Mouse (Mus musculus) ZHBTc4 (cell line): Measurements from ENCODE around the gene Srrm1.

Experiments used
- DNase-seq: peaks from one replicate; pipeline ENCODE4 v3.0.0-alpha.2; 2011; ENCODE audit warnings: low read depth, low spot score

Srrm1 gene

GRCm38 (mm10) chr4:135353794-135354450 lies 801 bp upstream of the Srrm1 start:
- no peak for DNase-seq

DNA sequence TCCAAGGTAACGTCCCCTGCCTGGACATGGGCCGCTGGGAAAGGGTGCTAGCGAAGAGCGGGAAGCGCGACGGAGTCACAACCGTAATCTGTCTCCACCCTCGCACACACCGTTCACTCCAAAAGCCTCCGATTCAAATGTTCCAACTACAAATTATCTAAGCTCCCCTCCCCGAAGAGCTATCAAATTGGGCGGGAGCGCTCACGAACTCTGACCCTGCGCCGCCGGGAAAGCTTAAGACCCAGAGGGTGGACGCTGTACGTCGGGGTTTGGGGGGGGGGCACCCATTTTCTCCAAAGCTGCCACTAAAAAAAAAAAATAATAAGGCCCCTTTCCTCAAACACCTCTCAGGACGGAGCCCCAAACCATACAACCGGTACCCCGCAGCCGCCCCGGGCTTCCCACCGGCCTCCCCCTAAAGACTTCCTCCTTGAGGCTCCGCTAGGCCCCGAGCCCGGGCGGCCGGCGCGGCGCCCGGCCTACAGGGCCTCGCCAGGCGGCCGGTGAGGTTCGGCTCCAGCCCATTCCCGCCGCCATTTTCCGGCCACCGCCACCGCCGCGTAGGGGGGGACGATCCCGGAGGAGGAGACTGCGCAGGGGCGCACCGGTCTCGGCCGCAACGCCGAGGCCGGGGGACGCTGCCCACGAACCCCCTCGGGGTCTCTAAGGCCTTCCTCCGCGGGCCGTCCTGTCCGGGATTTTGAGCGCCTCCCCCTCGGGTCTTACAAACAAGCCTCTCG lies 625 bp downstream of the Srrm1 start:
- DNase-seq = peak; percentile 46

GRCm38 (mm10) chr4:135337376-135337942 lies 15.7 kb downstream of the Srrm1 start:
- DNase-seq = peak; percentile 54

DNA sequence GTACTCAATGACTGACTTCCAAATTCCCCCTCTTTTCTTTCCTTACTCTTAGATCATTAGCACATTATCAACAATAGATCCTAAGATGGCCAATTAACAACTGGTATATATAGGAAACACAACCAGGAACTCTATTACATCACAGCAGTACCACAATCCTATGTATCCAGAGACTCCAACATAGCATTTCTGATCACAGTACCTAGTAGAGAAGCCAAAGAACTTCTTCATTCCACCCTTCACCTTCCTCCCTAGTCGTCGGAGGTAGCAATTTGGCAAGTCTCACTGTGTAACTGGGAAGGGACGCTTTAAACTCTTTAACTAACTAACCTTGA lies 17.1 kb downstream of the Srrm1 start:
- DNase-seq = no peak

- DNase-seq = no peak
Observed at GRCm38 (mm10) chr4:135335327-135336022, 17.6 kb downstream of the Srrm1 start.

DNA sequence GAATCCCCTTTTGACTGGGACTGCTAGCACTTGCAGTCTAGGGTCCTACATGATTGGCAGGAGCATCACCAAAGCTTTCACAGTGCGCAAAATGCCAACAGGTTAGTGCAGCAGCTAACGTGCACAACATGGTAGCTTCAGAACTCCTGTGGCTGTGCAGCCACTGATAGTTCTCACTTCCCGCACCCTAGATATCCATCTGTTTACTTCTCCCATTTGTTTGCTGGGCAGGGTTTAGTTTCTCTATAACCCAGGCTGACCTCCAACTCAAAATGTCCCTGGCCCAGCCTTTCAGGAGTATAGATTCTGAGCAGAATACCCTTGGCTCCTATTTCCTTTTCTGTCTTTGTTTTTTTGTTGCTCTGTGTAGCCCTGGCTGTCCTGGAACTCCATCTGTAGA lies 26.7 kb downstream of the Srrm1 start:
- DNase-seq = no peak

DNA sequence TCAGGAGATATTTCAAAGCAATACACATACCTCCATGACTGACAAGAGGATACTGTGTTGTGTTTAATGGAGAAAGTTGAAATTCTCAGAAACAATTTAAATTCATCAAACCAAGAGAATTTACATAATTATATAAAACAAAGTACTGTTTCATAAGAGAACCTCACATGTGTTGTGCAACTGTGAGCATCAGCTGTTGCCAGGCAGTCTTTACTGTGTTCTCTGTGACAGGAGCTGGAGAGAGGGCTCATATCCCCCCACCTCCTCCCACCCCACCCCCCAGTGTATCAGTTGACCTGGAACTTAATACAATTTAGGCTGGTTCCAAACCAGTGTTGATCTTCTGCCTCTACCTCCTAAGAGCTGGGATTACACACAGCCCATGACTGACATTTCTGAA lies 27.1 kb downstream of the Srrm1 start:
- DNase-seq = no peak

DNA sequence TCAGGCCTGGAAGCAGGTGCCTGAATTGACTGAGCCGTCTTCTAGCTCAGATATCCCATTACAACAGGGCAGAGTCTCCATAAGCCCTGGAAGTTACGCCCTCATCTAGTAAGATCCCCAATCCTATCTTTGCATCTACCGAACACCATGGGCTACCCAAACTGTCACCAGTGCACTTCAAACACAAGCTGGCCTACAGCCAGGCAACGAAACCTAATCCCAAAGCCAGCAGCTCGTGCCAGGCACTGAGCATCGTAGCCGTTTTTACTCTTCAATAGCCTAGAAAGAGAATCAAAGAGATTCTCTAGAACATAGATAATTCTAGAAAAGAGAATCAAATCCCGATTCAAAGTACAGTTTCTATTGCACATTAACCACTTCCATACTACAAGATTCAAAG lies 30.1 kb downstream of the Srrm1 start:
- DNase-seq = no peak

GRCm38 (mm10) chr4:135317966-135318365 lies 35.2 kb downstream of the Srrm1 start:
- peak; percentile 81 for DNase-seq

- DNase-seq = no peak
Observed at GRCm38 (mm10) chr4:135317539-135317938, 35.6 kb downstream of the Srrm1 start.

GRCm38 (mm10) chr4:135315287-135315686 lies 37.8 kb downstream of the Srrm1 start:
- DNase-seq = no peak

- DNase-seq = no peak
Observed at GRCm38 (mm10) chr4:135314419-135314832, 38.7 kb downstream of the Srrm1 start.

DNA sequence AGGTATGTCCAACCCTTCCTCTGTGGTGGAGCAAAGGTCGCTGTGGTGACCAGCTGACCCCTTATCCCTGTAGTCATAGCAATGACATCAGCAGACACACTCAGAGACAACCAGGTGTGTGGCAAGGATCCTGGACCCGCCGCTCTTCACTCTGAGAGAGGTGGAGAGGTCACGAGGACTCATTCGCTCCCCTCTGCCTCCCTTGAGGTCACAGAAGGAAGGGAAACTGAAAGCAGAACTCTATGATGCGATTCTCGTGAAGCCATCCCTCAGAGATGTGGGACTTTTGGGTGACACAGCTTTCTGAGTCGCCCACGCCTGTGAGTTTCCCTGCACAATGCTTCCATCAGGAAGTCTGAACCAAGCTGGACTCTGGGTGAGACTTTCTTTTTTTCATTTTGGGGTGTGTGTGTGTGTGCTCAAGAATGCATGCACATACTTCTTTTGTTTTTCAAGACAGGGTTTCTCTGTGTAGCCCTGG lies 39.3 kb downstream of the Srrm1 start:
- peak; percentile 58 for DNase-seq

DNA sequence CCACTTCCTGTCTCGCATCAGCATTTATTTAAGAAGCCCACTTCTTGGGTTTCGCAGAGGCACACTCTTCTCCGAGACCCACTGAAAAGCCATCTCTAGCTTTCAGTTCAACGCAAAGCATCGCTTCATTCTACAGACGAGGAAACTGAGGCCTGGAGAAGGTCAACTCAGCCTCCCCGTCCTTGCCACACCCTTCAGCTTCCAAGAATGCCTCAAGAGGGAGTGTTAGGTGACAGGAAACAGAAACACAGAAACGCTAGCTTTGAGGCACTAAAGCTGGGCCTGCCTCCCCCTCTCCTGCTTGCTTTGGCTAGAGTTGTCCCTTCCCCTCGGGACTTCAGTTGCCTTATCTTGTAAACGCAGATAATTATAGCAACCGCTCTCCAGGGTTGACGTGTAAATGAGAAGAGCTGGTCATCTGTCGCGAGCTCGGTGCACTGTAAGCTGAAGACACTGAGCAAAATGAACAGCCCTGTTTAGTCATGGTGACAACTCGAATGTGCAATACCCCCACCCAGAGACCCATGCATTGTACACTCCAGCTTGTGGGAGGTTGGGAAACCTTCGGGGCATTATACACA lies 39.9 kb downstream of the Srrm1 start:
- DNase-seq = peak; percentile 77

DNA sequence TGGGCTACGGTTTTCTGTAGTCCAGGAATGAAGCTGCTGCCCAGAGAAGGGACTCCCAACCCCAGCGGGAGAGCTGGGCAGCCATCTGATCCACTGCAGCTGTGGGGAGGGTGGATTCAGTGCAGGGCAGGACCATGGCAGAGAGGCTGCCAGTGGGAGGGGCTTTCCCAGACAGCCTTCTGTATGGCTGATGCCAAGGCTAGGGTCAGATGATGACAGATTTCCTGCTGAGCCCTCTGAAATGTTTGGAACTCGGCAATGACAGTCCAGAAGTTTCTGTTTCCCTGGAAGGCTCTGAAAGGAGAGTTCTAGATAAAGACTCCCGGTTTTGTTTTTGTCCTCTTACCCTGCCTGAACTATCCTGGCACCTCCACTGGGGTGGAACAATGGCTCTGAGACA lies 40.4 kb downstream of the Srrm1 start:
- peak; percentile 89 for DNase-seq

DNA sequence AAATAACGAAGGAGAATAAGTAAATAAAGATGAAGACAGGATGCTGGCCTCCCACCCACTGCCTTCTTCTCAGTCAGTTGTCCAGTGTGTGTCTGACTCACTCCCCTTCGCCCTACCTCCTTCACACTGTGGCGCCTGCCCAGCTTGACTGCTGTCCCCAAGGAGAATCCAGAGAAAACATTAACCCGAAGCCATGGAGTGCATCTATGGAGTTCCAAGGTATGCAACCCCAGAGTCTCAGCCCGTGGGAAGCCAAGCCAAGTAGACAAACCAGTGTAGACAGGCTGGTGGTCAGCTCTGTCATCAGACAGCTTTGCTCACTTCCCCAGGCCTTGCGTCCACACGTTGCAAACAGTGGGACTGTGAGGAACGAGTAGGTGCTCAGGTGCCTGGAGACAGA lies 42.8 kb downstream of the Srrm1 start:
- no peak for DNase-seq

GRCm38 (mm10) chr4:135309726-135310125 lies 43.4 kb downstream of the Srrm1 start:
- peak; percentile 86 for DNase-seq

DNA sequence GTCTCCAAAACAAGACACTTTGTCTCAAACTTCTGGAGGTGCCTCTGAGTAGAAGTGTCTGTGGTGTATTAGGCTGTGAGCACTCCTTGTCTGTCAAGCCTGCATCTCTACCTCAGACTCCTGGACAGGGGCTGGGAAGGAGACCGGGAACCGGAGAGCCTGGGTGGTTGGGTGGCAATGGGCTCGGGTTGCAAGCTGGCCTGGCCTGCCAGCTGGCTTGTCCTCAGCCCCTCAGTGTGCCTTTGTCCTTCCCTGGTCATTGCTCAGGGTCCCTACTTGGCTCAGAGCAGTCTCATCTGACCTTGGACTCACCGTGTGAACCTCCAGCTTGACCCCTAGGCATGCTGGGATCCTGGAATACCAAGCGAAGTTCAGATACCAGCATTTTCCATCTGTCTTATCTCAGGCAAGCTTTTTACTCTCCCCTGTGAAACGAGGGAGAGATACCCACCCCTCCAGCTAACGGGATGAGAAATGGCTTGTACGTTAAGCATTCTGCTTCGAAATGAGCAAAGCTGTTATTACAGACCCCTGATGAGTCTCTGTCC lies 43.9 kb downstream of the Srrm1 start:
- DNase-seq = peak; percentile 48

DNA sequence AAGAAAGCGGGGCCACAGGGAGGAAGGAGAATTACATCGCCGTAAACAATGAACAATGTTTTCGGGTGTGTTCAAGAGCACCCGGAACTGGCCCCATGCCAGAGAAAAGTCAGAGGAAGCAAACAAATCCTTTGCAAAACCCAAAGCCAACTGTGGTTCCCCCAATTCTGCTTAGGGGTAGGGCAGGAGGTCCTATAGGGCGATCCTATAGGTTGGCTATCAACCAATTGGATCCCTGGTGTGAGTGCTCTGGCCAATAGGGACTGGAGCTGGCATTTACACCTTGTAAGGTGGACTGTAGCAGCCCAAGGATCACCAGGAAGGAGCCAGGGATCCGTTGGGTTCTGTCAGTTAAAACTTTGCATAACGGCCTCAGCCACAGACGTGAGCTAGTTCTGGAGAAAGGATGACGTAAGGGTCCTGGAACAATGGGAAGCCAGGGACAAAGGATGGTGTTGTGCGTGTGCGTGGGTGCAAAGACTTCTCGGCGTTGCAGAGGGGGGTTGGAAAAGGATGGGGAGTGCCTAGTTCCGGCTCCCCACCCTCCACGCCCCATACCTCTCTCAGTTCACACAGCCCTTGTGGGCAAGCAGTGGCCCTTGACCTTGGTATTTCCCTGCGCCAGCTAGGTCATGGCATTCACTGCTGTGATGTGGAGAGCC lies 46.0 kb downstream of the Srrm1 start:
- DNase-seq = peak; percentile 89

DNA sequence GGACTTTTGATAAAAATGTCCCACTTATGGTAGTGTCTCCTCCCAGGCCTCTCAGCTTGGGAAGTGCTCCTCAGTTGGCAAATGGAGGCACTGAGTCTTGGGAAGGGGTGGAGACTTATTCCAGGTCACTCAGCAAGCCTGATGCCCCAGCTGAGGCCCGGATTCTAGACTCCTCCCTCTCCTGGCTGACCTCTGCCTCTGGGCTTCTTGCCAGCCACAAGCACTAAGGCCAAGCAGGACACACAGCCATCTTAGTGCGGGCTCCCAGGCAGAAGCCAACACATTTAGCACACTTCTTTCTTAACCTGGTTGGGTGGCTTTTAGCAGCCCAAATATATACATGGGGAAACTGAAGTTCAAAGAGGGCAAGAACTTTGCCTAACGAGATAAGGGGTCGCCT lies 46.6 kb downstream of the Srrm1 start:
- no peak for DNase-seq

- DNase-seq = no peak
Observed at GRCm38 (mm10) chr4:135302261-135302660, 50.9 kb downstream of the Srrm1 start.
